Mouse (Mus musculus): ENCODE measurements around the gene Sh3glb2. TPM values are rescaled to one million over a fixed set of nuclear protein-coding genes. Genes with fewer than 3 reads are reported as not detected.
A peak's percentile ranks its signal among the peaks of the same experiment; 100 is the strongest.

The Sh3glb2 gene
- polyA plus RNA-seq, 1 experiment from 2014 or later: 80.3 TPM

GRCm38 (mm10) chr2:30356266-30356665, 2.9 kb downstream of the Sh3glb2 start:
- WGBS: 51% methylated on average over 4 of the region's 4 CpGs
- 0 out of 2 replicates have a peak overlapping the region, but pooled peaks have one; percentile 8 for H3K27ac ChIP-seq
- H3K4me2 ChIP-seq: no peak overlapping the region
- no peak for ATAC-seq (ENCODE audit: borderline replicate concordance, extremely low read depth, low FRiP score, low TSS enrichment)
- H3K36me3 ChIP-seq: peaks cover 9% of the 10 kb centered on the region; the same call in 1 of the 2 replicates
- H3K9ac ChIP-seq: no peak overlapping the region
- no peaks in the 10 kb centered on the region for H3K9me3 ChIP-seq
- H3K4me1 ChIP-seq: peaks cover 33% of the 10 kb centered on the region
- no peak overlapping the region for H3K4me3 ChIP-seq
- H3K27me3 ChIP-seq: no peaks in the 10 kb centered on the region

- ATAC-seq (ENCODE audit: borderline replicate concordance, extremely low read depth, low FRiP score, low TSS enrichment): no peak
- 52% methylated on average over 4 of the region's 4 CpGs for WGBS
- no peaks in the 10 kb centered on the region for H3K9me3 ChIP-seq
- H3K27me3 ChIP-seq: no peaks in the 10 kb centered on the region
- no peak overlapping the region for H3K4me2 ChIP-seq
- 0 out of 2 replicates have a peak overlapping the region, but pooled peaks have one; percentile 8 for H3K27ac ChIP-seq
- H3K4me3 ChIP-seq: no peak overlapping the region
- peaks cover 9% of the 10 kb centered on the region; the same call in 1 of the 2 replicates for H3K36me3 ChIP-seq
- H3K4me1 ChIP-seq: peaks cover 33% of the 10 kb centered on the region
- no peak overlapping the region for H3K9ac ChIP-seq
Measured at GRCm38 (mm10) chr2:30355861-30356260, 3.3 kb downstream of the Sh3glb2 start.

- Histone ChIP-seq H3K9ac (no peak overlapping the region), H3K36me3 (peaks cover 37% of the 10 kb centered on the region), H3K4me3 (no peak overlapping the region), H3K27me3 (no peaks in the 10 kb centered on the region), H3K27ac (no peak overlapping the region), H3K4me2 (no peak overlapping the region), H3K9me3 (no peaks in the 10 kb centered on the region), H3K4me1 (peaks cover 3% of the 10 kb centered on the region; the same call in 1 of the 2 replicates)
- ATAC-seq (ENCODE audit: borderline replicate concordance, extremely low read depth, low FRiP score, low TSS enrichment): no peak
- 54% methylated on average over 2 of the region's 2 CpGs for whole genome bisulfite sequencing
Measured at GRCm38 (mm10) chr2:30351149-30351548, 8.0 kb downstream of the Sh3glb2 start.

GRCm38 (mm10) chr2:30349196-30349595, 9.9 kb downstream of the Sh3glb2 start:
- Histone ChIP-seq H3K27ac (no peak overlapping the region), H3K36me3 (peaks cover 56% of the 10 kb centered on the region), H3K4me2 (no peak overlapping the region), H3K9ac (no peak overlapping the region), H3K27me3 (no peaks in the 10 kb centered on the region), H3K4me1 (no peaks in the 10 kb centered on the region), H3K9me3 (no peaks in the 10 kb centered on the region), H3K4me3 (no peak overlapping the region)
- no peak for ATAC-seq (ENCODE audit: borderline replicate concordance, extremely low read depth, low FRiP score, low TSS enrichment)
- 91% methylated on average over 6 of the region's 6 CpGs for WGBS

GRCm38 (mm10) chr2:30345971-30346676, 13.0 kb downstream of the Sh3glb2 start:
- WGBS: 86% methylated on average over 7 of the region's 7 CpGs
- Histone ChIP-seq H3K4me1 (no peaks in the 10 kb centered on the region), H3K4me3 (no peak overlapping the region), H3K4me2 (no peak overlapping the region), H3K27me3 (no peaks in the 10 kb centered on the region), H3K36me3 (peaks cover 78% of the 10 kb centered on the region), H3K9me3 (no peaks in the 10 kb centered on the region), H3K27ac (no peak overlapping the region), H3K9ac (no peak overlapping the region)
- ATAC-seq (ENCODE audit: borderline replicate concordance, extremely low read depth, low FRiP score, low TSS enrichment): no peak

- Histone ChIP-seq H3K4me1 (no peaks in the 10 kb centered on the region), H3K27ac (no peak overlapping the region), H3K27me3 (no peaks in the 10 kb centered on the region), H3K4me3 (no peak overlapping the region), H3K9ac (no peak overlapping the region), H3K4me2 (no peak overlapping the region), H3K9me3 (no peaks in the 10 kb centered on the region), H3K36me3 (peaks cover 86% of the 10 kb centered on the region)
- ATAC-seq (ENCODE audit: borderline replicate concordance, extremely low read depth, low FRiP score, low TSS enrichment): no peak
- WGBS: 57% methylated on average over 14 of the region's 14 CpGs
Measured at GRCm38 (mm10) chr2:30343601-30344137, 15.5 kb downstream of the Sh3glb2 start.

- no peak overlapping the region for H3K9ac ChIP-seq
- H3K27me3 ChIP-seq: no peaks in the 10 kb centered on the region
- H3K36me3 ChIP-seq: peaks cover 86% of the 10 kb centered on the region
- H3K4me3 ChIP-seq: no peak overlapping the region
- WGBS: 87% methylated on average over 7 of the region's 7 CpGs
- H3K27ac ChIP-seq: no peak overlapping the region
- no peaks in the 10 kb centered on the region for H3K4me1 ChIP-seq
- H3K9me3 ChIP-seq: no peaks in the 10 kb centered on the region
- no peak for ATAC-seq (ENCODE audit: borderline replicate concordance, extremely low read depth, low FRiP score, low TSS enrichment)
- H3K4me2 ChIP-seq: no peak overlapping the region
Measured at GRCm38 (mm10) chr2:30342544-30342943, 16.6 kb downstream of the Sh3glb2 start.

- H3K27me3 ChIP-seq: no peaks in the 10 kb centered on the region
- ATAC-seq (ENCODE audit: borderline replicate concordance, extremely low read depth, low FRiP score, low TSS enrichment): no peak
- H3K4me3 ChIP-seq: no peak overlapping the region
- no peak overlapping the region for H3K4me2 ChIP-seq
- peaks cover 90% of the 10 kb centered on the region for H3K36me3 ChIP-seq
- no peaks in the 10 kb centered on the region for H3K9me3 ChIP-seq
- H3K9ac ChIP-seq: no peak overlapping the region
- no peaks in the 10 kb centered on the region for H3K4me1 ChIP-seq
- no peak overlapping the region for H3K27ac ChIP-seq
- 89% methylated on average over 3 of the region's 3 CpGs for WGBS
Measured at GRCm38 (mm10) chr2:30342061-30342460, 17.1 kb downstream of the Sh3glb2 start.

GRCm38 (mm10) chr2:30337179-30337578, 22.0 kb downstream of the Sh3glb2 start:
- Histone ChIP-seq H3K4me1 (no peaks in the 10 kb centered on the region), H3K27ac (no peak overlapping the region), H3K27me3 (no peaks in the 10 kb centered on the region), H3K36me3 (peaks cover 83% of the 10 kb centered on the region), H3K9me3 (no peaks in the 10 kb centered on the region), H3K4me3 (no peak overlapping the region), H3K4me2 (no peak overlapping the region), H3K9ac (no peak overlapping the region)
- 0 out of 2 replicates have a peak, but pooled peaks have one; percentile 14 for ATAC-seq (ENCODE audit: borderline replicate concordance, extremely low read depth, low FRiP score, low TSS enrichment)
- 67% methylated on average over 12 of the region's 12 CpGs for WGBS

GRCm38 (mm10) chr2:30336174-30336915, 22.8 kb downstream of the Sh3glb2 start:
- no peak overlapping the region for H3K4me2 ChIP-seq
- no peaks in the 10 kb centered on the region for H3K9me3 ChIP-seq
- H3K9ac ChIP-seq: no peak overlapping the region
- no peaks in the 10 kb centered on the region for H3K27me3 ChIP-seq
- peaks cover 83% of the 10 kb centered on the region for H3K36me3 ChIP-seq
- H3K4me1 ChIP-seq: no peaks in the 10 kb centered on the region
- WGBS: 82% methylated on average over 16 of the region's 16 CpGs
- no peak overlapping the region for H3K27ac ChIP-seq
- no peak overlapping the region for H3K4me3 ChIP-seq
- no peak for ATAC-seq (ENCODE audit: borderline replicate concordance, extremely low read depth, low FRiP score, low TSS enrichment)

GRCm38 (mm10) chr2:30335324-30335723, 23.8 kb downstream of the Sh3glb2 start:
- no peak overlapping the region for H3K4me3 ChIP-seq
- H3K9me3 ChIP-seq: no peaks in the 10 kb centered on the region
- no peak overlapping the region for H3K9ac ChIP-seq
- H3K27ac ChIP-seq: no peak overlapping the region
- peaks cover 83% of the 10 kb centered on the region for H3K36me3 ChIP-seq
- no peaks in the 10 kb centered on the region for H3K4me1 ChIP-seq
- WGBS: 93% methylated on average over 2 of the region's 2 CpGs
- ATAC-seq (ENCODE audit: borderline replicate concordance, extremely low read depth, low FRiP score, low TSS enrichment): no peak
- no peak overlapping the region for H3K4me2 ChIP-seq
- no peaks in the 10 kb centered on the region for H3K27me3 ChIP-seq

- no peak overlapping the region for H3K9ac ChIP-seq
- no peaks in the 10 kb centered on the region for H3K4me1 ChIP-seq
- H3K27me3 ChIP-seq: no peaks in the 10 kb centered on the region
- H3K9me3 ChIP-seq: no peaks in the 10 kb centered on the region
- no peak overlapping the region for H3K4me2 ChIP-seq
- peaks cover 93% of the 10 kb centered on the region for H3K36me3 ChIP-seq
- WGBS: 89% methylated on average over 3 of the region's 3 CpGs
- no peak overlapping the region for H3K27ac ChIP-seq
- H3K4me3 ChIP-seq: no peak overlapping the region
- no peak for ATAC-seq (ENCODE audit: borderline replicate concordance, extremely low read depth, low FRiP score, low TSS enrichment)
Measured at GRCm38 (mm10) chr2:30328791-30329190, 30.3 kb downstream of the Sh3glb2 start.

Data from lung, embryonic 15.5 days (tissue).